Mouse (Mus musculus) bone marrow macrophage, adult 2 months (primary cell): ENCODE measurements around the gene Slc35f6.

ENCODE experiments used
- CTCF ChIP-seq: IDR thresholded peaks from 2 replicates; pipeline ENCODE4 v1.5.1; 2012; ENCODE audit warnings: low read depth, mild to moderate bottlenecking, low read length, moderate library complexity
- POLR2A ChIP-seq: IDR thresholded peaks from 2 replicates; pipeline ENCODE4 v1.6.1; 2012; ENCODE audit warnings: mild to moderate bottlenecking, low read depth, low read length, borderline replicate concordance

- TF ChIP-seq CTCF (no peak), POLR2A (no peak)
These were observed 41.2 kb upstream of the Slc35f6 start for GRCm38 (mm10) chr5:30606424-30607073.
